Mouse (Mus musculus): ENCODE measurements around the gene Syngr4. TPM values are rescaled to one million over a fixed set of nuclear protein-coding genes. Genes with fewer than 3 reads are reported as not detected.

Syngr4 gene
- polyA plus RNA-seq, 1 experiment from 2014 or later = 1.1 TPM

GRCm38 (mm10) chr7:45853089-45853488 lies 43.4 kb downstream of the Syngr4 start:
- peaks cover 25% of the 10 kb centered on the region for H3K4me1 ChIP-seq (replicated peaks)
- no peak for DNase-seq (ENCODE audit: low spot score)
- H3K27ac ChIP-seq = no peak overlapping the region
- WGBS = 83% methylated on average over 12 of the region's 12 CpGs
- no peaks in the 10 kb centered on the region for H3K36me3 ChIP-seq
- H3K4me3 ChIP-seq = no peak overlapping the region
- no peaks in the 10 kb centered on the region for H3K9me3 ChIP-seq
- peaks cover 63% of the 10 kb centered on the region for H3K27me3 ChIP-seq (ENCODE audit: insufficient read depth, poor library complexity, severe bottlenecking)

GRCm38 (mm10) chr7:45850661-45851060 lies 45.9 kb downstream of the Syngr4 start:
- 73% methylated on average over 3 of the region's 3 CpGs for WGBS

GRCm38 (mm10) chr7:45848447-45849027 lies 48.0 kb downstream of the Syngr4 start:
- no peak for DNase-seq (ENCODE audit: low spot score)
- H3K4me3 ChIP-seq = no peak overlapping the region
- no peak overlapping the region for H3K27ac ChIP-seq
- H3K27me3 ChIP-seq (ENCODE audit: insufficient read depth, poor library complexity, severe bottlenecking) = peaks cover 31% of the 10 kb centered on the region; the same call in 1 of the 2 replicates
- H3K4me1 ChIP-seq (replicated peaks) = peaks cover 9% of the 10 kb centered on the region; the same call in 1 of the 2 replicates
- no peaks in the 10 kb centered on the region for H3K36me3 ChIP-seq
- no peaks in the 10 kb centered on the region for H3K9me3 ChIP-seq
- WGBS = 15% methylated on average over 6 of the region's 6 CpGs

More at GRCm38 (mm10) chr7:45850661-45851060, 45.9 kb downstream of the Syngr4 start:
- DNase-seq (ENCODE audit: low spot score) = no peak
- Histone ChIP-seq H3K36me3 (no peaks in the 10 kb centered on the region), H3K27me3 (ENCODE audit: insufficient read depth, poor library complexity, severe bottlenecking) (peaks cover 45% of the 10 kb centered on the region), H3K27ac (no peak overlapping the region), H3K9me3 (no peaks in the 10 kb centered on the region), H3K4me3 (no peak overlapping the region), H3K4me1 (replicated peaks) (peaks cover 9% of the 10 kb centered on the region; the same call in 1 of the 2 replicates)

GRCm38 (mm10) chr7:45842950-45843744 lies 53.4 kb downstream of the Syngr4 start:
- no peaks in the 10 kb centered on the region for H3K9me3 ChIP-seq
- H3K36me3 ChIP-seq = no peaks in the 10 kb centered on the region
- no peak overlapping the region for H3K4me3 ChIP-seq
- peaks cover 19% of the 10 kb centered on the region for H3K27me3 ChIP-seq (ENCODE audit: insufficient read depth, poor library complexity, severe bottlenecking)
- 86% methylated on average over 10 of the region's 10 CpGs for WGBS
- no peak overlapping the region for H3K27ac ChIP-seq
- 0 out of 2 replicates have a peak, but pooled peaks cover 2% of the 10 kb centered on the region for H3K4me1 ChIP-seq (replicated peaks)
- no peak for DNase-seq (ENCODE audit: low spot score)

Other genes with a start within 250 kb of the Syngr4 start
- 0.12 and 0.21 TPM in 2 replicates for gene Fut2, start 230.3 kb downstream of the Syngr4 start, polyA plus RNA-seq (2016; fragmentation: Nextera tagmentation; extraction: Ambion mirVana)
- gene Ntn5, start 212.7 kb downstream of the Syngr4 start, polyA plus RNA-seq (2016; fragmentation: Nextera tagmentation; extraction: Ambion mirVana) = 0.39 and 0.98 TPM in 2 replicates
- gene Sec1, start 202.3 kb downstream of the Syngr4 start, polyA plus RNA-seq (2016; fragmentation: Nextera tagmentation; extraction: Ambion mirVana) = 0.62 and 0.77 TPM in 2 replicates
- gene Car11, start 196.9 kb downstream of the Syngr4 start, polyA plus RNA-seq (2016; fragmentation: Nextera tagmentation; extraction: Ambion mirVana) = 8.3 and 13.0 TPM in 2 replicates
- gene Dbp, start 191.6 kb downstream of the Syngr4 start, polyA plus RNA-seq (2016; fragmentation: Nextera tagmentation; extraction: Ambion mirVana) = 3.0 and 3.4 TPM in 2 replicates
- gene Rpl18, start 181.3 kb downstream of the Syngr4 start, polyA plus RNA-seq (2016; fragmentation: Nextera tagmentation; extraction: Ambion mirVana) = 1,010 and 1,126 TPM in 2 replicates
- gene Sphk2, start 178.7 kb downstream of the Syngr4 start, polyA plus RNA-seq (2016; fragmentation: Nextera tagmentation; extraction: Ambion mirVana) = 33.6 and 35.5 TPM in 2 replicates
- gene Fam83e, start 175.5 kb downstream of the Syngr4 start, polyA plus RNA-seq (2016; fragmentation: Nextera tagmentation; extraction: Ambion mirVana) = 1.6 and 1.8 TPM in 2 replicates
- gene Spaca4, start 170.9 kb downstream of the Syngr4 start, polyA plus RNA-seq (2016; fragmentation: Nextera tagmentation; extraction: Ambion mirVana) = not detected in 2 replicates
- 2.3 and 5.4 TPM in 2 replicates for gene Lmtk3, start 113.0 kb downstream of the Syngr4 start, polyA plus RNA-seq (2016; fragmentation: Nextera tagmentation; extraction: Ambion mirVana)
- gene Sult2b1, start 112.0 kb downstream of the Syngr4 start, polyA plus RNA-seq (2016; fragmentation: Nextera tagmentation; extraction: Ambion mirVana) = 1.7 and 2.2 TPM in 2 replicates
- gene Cyth2, start 82.1 kb downstream of the Syngr4 start, polyA plus RNA-seq (2016; fragmentation: Nextera tagmentation; extraction: Ambion mirVana) = 164 and 231 TPM in 2 replicates
- gene Kcnj14, start 71.9 kb downstream of the Syngr4 start, polyA plus RNA-seq (2016; fragmentation: Nextera tagmentation; extraction: Ambion mirVana) = 0.91 and 1.0 TPM in 2 replicates
- gene Grwd1, start 65.8 kb downstream of the Syngr4 start, polyA plus RNA-seq (2016; fragmentation: Nextera tagmentation; extraction: Ambion mirVana) = 85.2 and 110 TPM in 2 replicates
- gene Kdelr1, start 23.9 kb downstream of the Syngr4 start, polyA plus RNA-seq (2016; fragmentation: Nextera tagmentation; extraction: Ambion mirVana) = 37.6 and 67.7 TPM in 2 replicates
- 0.19 and 0.33 TPM in 2 replicates for gene Grin2d, start 18.3 kb downstream of the Syngr4 start, polyA plus RNA-seq (2016; fragmentation: Nextera tagmentation; extraction: Ambion mirVana)
- 4.5 and 4.8 TPM in 2 replicates for gene Tmem143, start 227 bp upstream of the Syngr4 start, polyA plus RNA-seq (2016; fragmentation: Nextera tagmentation; extraction: Ambion mirVana)
- gene Emp3, start 24.7 kb upstream of the Syngr4 start, polyA plus RNA-seq (2016; fragmentation: Nextera tagmentation; extraction: Ambion mirVana) = 16.7 and 29.7 TPM in 2 replicates
- 6.5 and 7.7 TPM in 2 replicates for gene Ccdc114, start 27.4 kb upstream of the Syngr4 start, polyA plus RNA-seq (2016; fragmentation: Nextera tagmentation; extraction: Ambion mirVana)
- 0.12 and 0.20 TPM in 2 replicates for gene Abcc6, start 133.6 kb upstream of the Syngr4 start, polyA plus RNA-seq (2016; fragmentation: Nextera tagmentation; extraction: Ambion mirVana)
- 29.3 and 30.7 TPM in 2 replicates for gene Nomo1, start 137.0 kb upstream of the Syngr4 start, polyA plus RNA-seq (2016; fragmentation: Nextera tagmentation; extraction: Ambion mirVana)
- gene Kcnj11, start 204.1 kb upstream of the Syngr4 start, polyA plus RNA-seq (2016; fragmentation: Nextera tagmentation; extraction: Ambion mirVana) = 0.22 and 0.48 TPM in 2 replicates

Data from hindbrain, embryonic 10.5 days (tissue).